Mouse (Mus musculus) liver, adult 2 months (tissue): ENCODE measurements at regions not wholly inside any gene's neighbourhood (a gene's known extent, or its start where the extent isn't known, plus 50 kb on each side); places are given as distances from the start of the nearest gene placed in this dataset.
"Not testable (repeated sequence)": the region's sequence is repeated elsewhere in the genome, so short reads cannot be mapped to it uniquely, and the experiment has no call there.

Experiments used
- DNase-seq: peaks from one replicate; pipeline ENCODE4 v3.0.0-alpha.2; 2011; ENCODE audit warnings: low read depth, low spot score; ENCODE audit errors: extremely low read depth
- H3K27ac ChIP-seq: fragments of 200-500 bp; replicated peaks from 2 replicates; pipeline ENCODE4 v1.5.1; 2012; ENCODE audit warnings: low read depth, mild to moderate bottlenecking, control low read depth, inconsistent platforms, low read length; ENCODE audit not compliant: insufficient read depth
- H3K27me3 ChIP-seq: fragments of 200-500 bp; 2 replicates; pipeline ENCODE4 v1.6.1; 2012; ENCODE audit warnings: mild to moderate bottlenecking, moderate library complexity, low read length, inconsistent platforms; ENCODE audit not compliant: control insufficient read depth, insufficient read depth
- H3K36me3 ChIP-seq: fragments of 200-500 bp; 2 replicates; pipeline ENCODE4 v1.6.1; 2012; ENCODE audit warnings: low read length, inconsistent platforms; ENCODE audit not compliant: control insufficient read depth, insufficient read depth
- H3K4me1 ChIP-seq: fragments of 200-500 bp; 2 replicates; pipeline ENCODE4 v1.6.1; 2011; ENCODE audit warnings: low read length; ENCODE audit not compliant: control insufficient read depth, insufficient read depth
- H3K4me3 ChIP-seq: fragments of 200-500 bp; 2 replicates; pipeline ENCODE4 v1.5.1; 2011; ENCODE audit warnings: low read depth, mild to moderate bottlenecking, control low read depth, low read length, moderate library complexity; ENCODE audit not compliant: insufficient read depth
- H3K79me2 ChIP-seq: fragments of 200-500 bp; 2 replicates; pipeline ENCODE4 v1.6.1; 2012; ENCODE audit warnings: inconsistent platforms, mild to moderate bottlenecking, low read length, moderate library complexity; ENCODE audit not compliant: control insufficient read depth, insufficient read depth
- H3K9ac ChIP-seq: fragments of 200-500 bp; 2 replicates; pipeline ENCODE4 v1.6.1; 2012; ENCODE audit warnings: low read depth, mild to moderate bottlenecking, control low read depth, inconsistent platforms, low read length
- CTCF ChIP-seq: fragments of 200-500 bp; IDR thresholded peaks from 2 replicates; pipeline ENCODE4 v1.5.1; 2011; ENCODE audit warnings: low read depth, low read length, control low read depth
- POLR2A ChIP-seq: fragments of 200-500 bp; IDR thresholded peaks from 2 replicates; pipeline ENCODE4 v1.6.1; 2011; ENCODE audit warnings: low read length, control low read depth; ENCODE audit not compliant: insufficient read depth; ENCODE audit errors: extremely low read depth
- WGBS: fragments of 180-500 bp; shearing (Covaris S2); methylation state at CpG from one replicate; pipeline ENCODE4 v1.1.7; 2018; 5-methylcytosine and 5-hydroxymethylcytosine counted together

GRCm38 (mm10) chr6:112564119-112564518 is 74.4 kb upstream of the Oxtr start:
- 80% methylated on average over 5 of the region's 5 CpGs for WGBS
- not testable (repeated sequence) for H3K4me3 ChIP-seq, DNase-seq, H3K27me3 ChIP-seq, H3K79me2 ChIP-seq, H3K27ac ChIP-seq, H3K4me1 ChIP-seq, H3K36me3 ChIP-seq, H3K9ac ChIP-seq

GRCm38 (mm10) chr6:112563659-112564058 is 73.9 kb upstream of the Oxtr start:
- H3K27me3 ChIP-seq, DNase-seq, H3K27ac ChIP-seq, H3K9ac ChIP-seq, H3K79me2 ChIP-seq, H3K36me3 ChIP-seq, H3K4me1 ChIP-seq, H3K4me3 ChIP-seq: not testable (repeated sequence)
- WGBS: 95% methylated on average over 17 of the region's 17 CpGs

- Histone ChIP-seq H3K4me3 (no peak overlapping the region), H3K9ac (no peak overlapping the region), H3K36me3 (no peaks in the 10 kb centered on the region), H3K27me3 (no peaks in the 10 kb centered on the region), H3K27ac (no peak overlapping the region), H3K4me1 (no peaks in the 10 kb centered on the region), H3K79me2 (no peaks in the 10 kb centered on the region)
- 86% methylated on average over 10 of the region's 10 CpGs for WGBS
- DNase-seq: no peak
- TF ChIP-seq POLR2A (no peak), CTCF (no peak)
Observed at GRCm38 (mm10) chr6:112562039-112562438, 72.3 kb upstream of the Oxtr start.

- no peaks in the 10 kb centered on the region for H3K79me2 ChIP-seq
- WGBS: 58% methylated on average over 7 of the region's 7 CpGs
- no peaks in the 10 kb centered on the region for H3K27me3 ChIP-seq
Observed at GRCm38 (mm10) chr6:112561568-112561967, 71.8 kb upstream of the Oxtr start.

GRCm38 (mm10) chr6:112559549-112559948 is 69.8 kb upstream of the Oxtr start:
- H3K4me1 ChIP-seq: no peaks in the 10 kb centered on the region; the same call in 1 of the 2 replicates

More at GRCm38 (mm10) chr6:112561568-112561967, 71.8 kb upstream of the Oxtr start:
- Histone ChIP-seq H3K4me3 (no peak overlapping the region), H3K27ac (no peak overlapping the region), H3K4me1 (no peaks in the 10 kb centered on the region), H3K36me3 (no peaks in the 10 kb centered on the region), H3K9ac (no peak overlapping the region)
- no peak for DNase-seq
- TF ChIP-seq CTCF: no peak
- no peak for TF ChIP-seq POLR2A

GRCm38 (mm10) chr6:112557516-112557915 is 67.8 kb upstream of the Oxtr start:
- WGBS: 87% methylated on average over 2 of the region's 2 CpGs
- no peak for DNase-seq
- H3K27ac ChIP-seq: no peak overlapping the region

More at GRCm38 (mm10) chr6:112559549-112559948, 69.8 kb upstream of the Oxtr start:
- 100% methylated on average over 1 of the region's 1 CpGs for WGBS
- no peaks in the 10 kb centered on the region for H3K27me3 ChIP-seq
- H3K79me2 ChIP-seq: no peaks in the 10 kb centered on the region
- no peak overlapping the region for H3K27ac ChIP-seq
- TF ChIP-seq POLR2A (no peak), CTCF (0 out of 2 replicates have a peak, but pooled peaks have one; percentile 31)
- DNase-seq: no peak
- H3K36me3 ChIP-seq: no peaks in the 10 kb centered on the region
- H3K4me3 ChIP-seq: no peak overlapping the region
- no peak overlapping the region for H3K9ac ChIP-seq

More at GRCm38 (mm10) chr6:112557516-112557915, 67.8 kb upstream of the Oxtr start:
- H3K27me3 ChIP-seq: no peaks in the 10 kb centered on the region
- H3K9ac ChIP-seq: no peak overlapping the region
- peaks cover 6% of the 10 kb centered on the region; the same call in 1 of the 2 replicates for H3K4me1 ChIP-seq
- H3K79me2 ChIP-seq: no peaks in the 10 kb centered on the region
- no peak overlapping the region for H3K4me3 ChIP-seq
- no peaks in the 10 kb centered on the region for H3K36me3 ChIP-seq
- TF ChIP-seq POLR2A: no peak
- no peak for TF ChIP-seq CTCF
